Mouse (Mus musculus): ENCODE data around the gene Hoxb9. TPM values are rescaled to one million over a fixed set of nuclear protein-coding genes. Genes with fewer than 3 reads are reported as not detected.

Hoxb9 gene
- polyA plus RNA-seq, 1 experiment = 0.27 TPM

GRCm38 (mm10) chr11:96310183-96310938 is 39.1 kb downstream of the Hoxb9 start:
- DNase-seq (ENCODE audit: low read depth in 1 of 2, low spot score in 2 of 2) = no peak
- WGBS = 64% methylated on average over 20 of the region's 20 CpGs
- Histone ChIP-seq H3K27ac (ENCODE audit: insufficient read depth, low read length) (no peak overlapping the region), H3K4me3 (ENCODE audit: extremely low read depth, insufficient read depth, insufficient read length) (no peak overlapping the region), H3K27me3 (ENCODE audit: control insufficient read depth, insufficient read depth, low read length) (peaks cover 16% of the 10 kb centered on the region), H3K36me3 (ENCODE audit: control insufficient read depth, insufficient read depth, low read length) (no peaks in the 10 kb centered on the region), H3K4me1 (ENCODE audit: control insufficient read depth, insufficient read depth, insufficient read length) (peaks cover 11% of the 10 kb centered on the region)
- no peak for TF ChIP-seq CTCF (IDR thresholded peaks at IDR 0.05; ENCODE audit: extremely low read depth, insufficient read depth, insufficient read length, insufficient replicate concordance)
- TF ChIP-seq POLR2A (IDR thresholded peaks at IDR 0.05; ENCODE audit: low read depth, low read length) = no peak

DNA sequence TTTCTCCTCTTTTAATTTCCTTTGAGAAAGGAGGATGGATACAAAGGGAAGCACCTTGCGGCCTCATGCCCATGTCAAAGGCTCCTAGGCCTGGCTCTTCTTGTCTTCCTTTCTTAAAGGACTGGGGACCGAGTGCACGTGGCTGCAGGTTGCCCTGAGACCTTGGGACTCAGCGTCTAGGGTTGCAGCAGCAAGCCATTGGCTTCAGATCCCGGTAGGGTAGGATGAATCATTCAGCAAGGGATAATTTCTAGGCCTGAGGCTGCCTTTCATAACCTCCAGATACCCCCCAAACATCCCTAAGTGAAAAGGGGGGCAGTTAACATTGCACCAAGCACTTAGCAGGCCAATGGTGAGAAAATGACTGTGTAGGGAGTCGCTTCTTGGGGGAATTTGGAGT is 39.8 kb downstream of the Hoxb9 start:
- Histone ChIP-seq H3K27ac (ENCODE audit: insufficient read depth, low read length) (0 out of 2 replicates have a peak overlapping the region, but pooled peaks have one; percentile 8), H3K27me3 (ENCODE audit: control insufficient read depth, insufficient read depth, low read length) (peaks cover 16% of the 10 kb centered on the region), H3K4me1 (ENCODE audit: control insufficient read depth, insufficient read depth, insufficient read length) (peaks cover 11% of the 10 kb centered on the region), H3K4me3 (ENCODE audit: extremely low read depth, insufficient read depth, insufficient read length) (peak overlapping the region; percentile 46), H3K36me3 (ENCODE audit: control insufficient read depth, insufficient read depth, low read length) (no peaks in the 10 kb centered on the region)
- 20% methylated on average over 6 of the region's 6 CpGs for WGBS
- TF ChIP-seq CTCF (IDR thresholded peaks at IDR 0.05; ENCODE audit: extremely low read depth, insufficient read depth, insufficient read length, insufficient replicate concordance) = no peak
- no peak for TF ChIP-seq POLR2A (IDR thresholded peaks at IDR 0.05; ENCODE audit: low read depth, low read length)
- DNase-seq (ENCODE audit: low read depth in 1 of 2, low spot score in 2 of 2) = no peak

- DNase-seq (ENCODE audit: low read depth in 1 of 2, low spot score in 2 of 2) = peak; percentile 34 to 56
- Histone ChIP-seq H3K27me3 (ENCODE audit: control insufficient read depth, insufficient read depth, low read length) (peaks cover 15% of the 10 kb centered on the region), H3K4me1 (ENCODE audit: control insufficient read depth, insufficient read depth, insufficient read length) (peaks cover 11% of the 10 kb centered on the region), H3K36me3 (ENCODE audit: control insufficient read depth, insufficient read depth, low read length) (no peaks in the 10 kb centered on the region), H3K27ac (ENCODE audit: insufficient read depth, low read length) (no peak overlapping the region), H3K4me3 (ENCODE audit: extremely low read depth, insufficient read depth, insufficient read length) (peak overlapping the region; percentile 46)
- WGBS = 8% methylated on average over 31 of the region's 31 CpGs
- no peak for TF ChIP-seq POLR2A (IDR thresholded peaks at IDR 0.05; ENCODE audit: low read depth, low read length)
- peak; percentile 65; the same call in 1 of the 2 replicates for TF ChIP-seq CTCF (IDR thresholded peaks at IDR 0.05; ENCODE audit: extremely low read depth, insufficient read depth, insufficient read length, insufficient replicate concordance)
Observed at GRCm38 (mm10) chr11:96311520-96312417, 40.5 kb downstream of the Hoxb9 start.

DNA sequence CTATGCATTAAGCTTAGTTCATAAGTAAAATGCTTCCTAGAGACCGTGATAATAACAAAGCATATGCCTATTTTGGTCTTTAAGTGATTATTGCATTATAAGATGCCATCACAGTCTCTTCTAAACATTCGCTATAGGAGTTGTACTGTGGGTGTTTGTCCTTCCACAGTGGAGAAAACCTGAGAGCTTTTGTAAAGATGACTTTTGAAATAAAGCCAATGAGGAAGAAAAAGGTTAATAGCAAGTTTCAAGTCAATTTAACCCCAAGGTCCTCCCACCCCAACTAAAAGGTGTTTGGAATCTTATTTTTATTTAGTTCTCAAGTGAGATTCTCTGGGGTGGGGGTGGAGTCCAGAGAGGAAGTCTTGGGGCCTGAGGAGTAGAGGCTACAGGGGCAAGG is 41.9 kb downstream of the Hoxb9 start:
- no peak overlapping the region for H3K27ac ChIP-seq (ENCODE audit: insufficient read depth, low read length)
- no peaks in the 10 kb centered on the region for H3K36me3 ChIP-seq (ENCODE audit: control insufficient read depth, insufficient read depth, low read length)
- H3K27me3 ChIP-seq (ENCODE audit: control insufficient read depth, insufficient read depth, low read length) = peaks cover 15% of the 10 kb centered on the region
- 89% methylated on average over 2 of the region's 2 CpGs for WGBS
- H3K4me3 ChIP-seq (ENCODE audit: extremely low read depth, insufficient read depth, insufficient read length) = no peak overlapping the region
- TF ChIP-seq CTCF (IDR thresholded peaks at IDR 0.05; ENCODE audit: extremely low read depth, insufficient read depth, insufficient read length, insufficient replicate concordance) = no peak
- no peak for TF ChIP-seq POLR2A (IDR thresholded peaks at IDR 0.05; ENCODE audit: low read depth, low read length)
- no peak for DNase-seq (ENCODE audit: low read depth in 1 of 2, low spot score in 2 of 2)
- H3K4me1 ChIP-seq (ENCODE audit: control insufficient read depth, insufficient read depth, insufficient read length) = peaks cover 11% of the 10 kb centered on the region

DNA sequence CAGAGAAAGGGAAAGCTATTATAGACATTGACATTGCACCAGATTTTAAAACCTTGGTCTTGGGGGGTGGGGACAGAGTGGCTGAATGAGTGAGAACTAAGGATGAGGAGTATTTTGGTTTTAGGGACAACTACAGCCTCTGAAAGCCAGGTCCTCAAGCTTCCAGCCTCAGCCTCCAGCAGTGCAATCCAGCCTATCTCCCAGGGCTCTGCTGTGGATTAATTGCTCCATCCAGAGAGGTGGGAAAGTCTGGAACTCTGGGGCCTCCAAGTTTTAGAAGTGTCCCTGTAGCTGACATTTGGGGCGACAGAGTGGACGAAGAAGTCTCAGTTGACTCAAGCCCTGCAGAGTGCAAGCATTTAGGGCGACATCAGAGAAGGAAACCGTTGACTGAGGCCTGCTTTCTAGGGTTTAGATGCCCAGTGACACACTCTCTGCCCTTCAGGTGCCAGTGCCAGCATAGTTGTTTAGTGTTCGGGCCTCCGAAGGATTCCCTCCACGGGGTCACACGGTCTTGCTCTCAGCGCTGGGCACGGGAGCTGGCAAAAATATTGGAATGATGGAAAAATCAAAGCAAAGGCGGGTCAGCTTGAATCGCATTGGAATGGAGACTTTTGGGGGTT is 42.7 kb downstream of the Hoxb9 start:
- Histone ChIP-seq H3K27me3 (ENCODE audit: control insufficient read depth, insufficient read depth, low read length) (peaks cover 17% of the 10 kb centered on the region), H3K4me3 (ENCODE audit: extremely low read depth, insufficient read depth, insufficient read length) (no peak overlapping the region), H3K4me1 (ENCODE audit: control insufficient read depth, insufficient read depth, insufficient read length) (peaks cover 11% of the 10 kb centered on the region), H3K27ac (ENCODE audit: insufficient read depth, low read length) (no peak overlapping the region; the same call in 1 of the 2 replicates), H3K36me3 (ENCODE audit: control insufficient read depth, insufficient read depth, low read length) (no peaks in the 10 kb centered on the region)
- no peak for DNase-seq (ENCODE audit: low read depth in 1 of 2, low spot score in 2 of 2)
- WGBS = 55% methylated on average over 12 of the region's 12 CpGs
- TF ChIP-seq CTCF (IDR thresholded peaks at IDR 0.05; ENCODE audit: extremely low read depth, insufficient read depth, insufficient read length, insufficient replicate concordance) (no peak), POLR2A (IDR thresholded peaks at IDR 0.05; ENCODE audit: low read depth, low read length) (no peak)

DNA sequence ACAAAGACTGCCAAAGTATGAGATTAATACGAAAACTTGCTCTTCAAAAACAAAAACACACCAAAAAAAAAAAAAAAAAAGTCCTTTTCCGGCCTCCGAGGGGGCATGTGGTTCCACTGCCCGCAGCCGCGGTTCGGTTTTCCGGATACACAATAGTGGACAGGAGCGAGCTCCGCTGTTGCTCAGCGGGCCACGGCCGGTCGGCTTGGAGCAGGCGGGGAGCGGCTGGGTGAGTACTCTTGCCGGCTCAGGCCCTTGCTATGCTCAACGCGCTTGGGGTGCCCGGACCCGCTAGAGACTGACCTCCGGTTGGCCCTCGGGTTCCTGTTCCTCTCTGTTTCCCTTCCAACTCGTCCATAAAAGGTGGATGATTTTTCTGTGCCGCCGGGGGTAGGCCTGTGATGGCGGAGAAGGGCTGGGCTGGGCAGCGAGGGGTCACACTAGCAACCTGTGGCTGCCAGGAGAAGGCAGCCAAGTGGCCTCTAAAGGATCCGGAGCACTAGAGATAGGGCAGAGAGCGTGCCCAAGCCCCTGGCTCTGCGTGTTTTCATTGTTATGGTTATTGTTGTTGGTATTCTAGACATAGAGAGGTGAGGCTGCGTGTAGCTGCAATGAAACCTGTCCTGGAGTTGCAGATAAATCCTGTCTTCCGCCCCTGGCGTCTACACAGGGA is 43.5 kb downstream of the Hoxb9 start:
- WGBS = 10% methylated on average over 34 of the region's 34 CpGs
- Histone ChIP-seq H3K4me3 (ENCODE audit: extremely low read depth, insufficient read depth, insufficient read length) (peak overlapping the region; percentile 48; the same call in 1 of the 2 replicates), H3K4me1 (ENCODE audit: control insufficient read depth, insufficient read depth, insufficient read length) (peaks cover 11% of the 10 kb centered on the region), H3K36me3 (ENCODE audit: control insufficient read depth, insufficient read depth, low read length) (no peaks in the 10 kb centered on the region), H3K27ac (ENCODE audit: insufficient read depth, low read length) (peak overlapping the region; percentile 50; the same call in 1 of the 2 replicates), H3K27me3 (ENCODE audit: control insufficient read depth, insufficient read depth, low read length) (peaks cover 18% of the 10 kb centered on the region)
- TF ChIP-seq POLR2A (IDR thresholded peaks at IDR 0.05; ENCODE audit: low read depth, low read length) (no peak), CTCF (IDR thresholded peaks at IDR 0.05; ENCODE audit: extremely low read depth, insufficient read depth, insufficient read length, insufficient replicate concordance) (no peak)
- peak in 1 of 2 experiments; percentile 15 for DNase-seq (ENCODE audit: low read depth in 1 of 2, low spot score in 2 of 2)

Data from spleen, adult 2 months (tissue).